Mouse (Mus musculus) embryo, embryonic 11.5 days (tissue): Measurements from ENCODE around the gene Eif4g2.

Experiments
- DNase-seq: peaks from one replicate; pipeline ENCODE4 v3.0.0-alpha.2; 2012; ENCODE audit warnings: low read depth, low spot score

Eif4g2 gene

GRCm38 (mm10) chr7:111082822-111083732 lies at the start of gene Eif4g2:
Eif4g2 (minus strand) TSS chr7:111083030.
- DNase-seq = peak; percentile 96

GRCm38 (mm10) chr7:111132596-111132995 lies 49.8 kb upstream of the Eif4g2 start:
- DNase-seq = no peak

- DNase-seq = no peak
Observed at GRCm38 (mm10) chr7:111126636-111127395, 44.0 kb upstream of the Eif4g2 start.

GRCm38 (mm10) chr7:111123761-111124546 lies 41.1 kb upstream of the Eif4g2 start:
- DNase-seq = no peak

GRCm38 (mm10) chr7:111122531-111123130 lies 39.8 kb upstream of the Eif4g2 start:
- peak; percentile 95 for DNase-seq

GRCm38 (mm10) chr7:111122084-111122530 lies 39.3 kb upstream of the Eif4g2 start:
- peak; percentile 75 for DNase-seq

- peak; percentile 3 for DNase-seq
Observed at GRCm38 (mm10) chr7:111121522-111121921, 38.7 kb upstream of the Eif4g2 start.

- DNase-seq = no peak
Observed at GRCm38 (mm10) chr7:111109561-111109960, 26.7 kb upstream of the Eif4g2 start.

GRCm38 (mm10) chr7:111109161-111109560 lies 26.3 kb upstream of the Eif4g2 start:
- no peak for DNase-seq

- no peak for DNase-seq
Observed at GRCm38 (mm10) chr7:111098196-111098595, 15.4 kb upstream of the Eif4g2 start.

- no peak for DNase-seq
Observed at GRCm38 (mm10) chr7:111095169-111095568, 12.3 kb upstream of the Eif4g2 start.

GRCm38 (mm10) chr7:111085153-111085552 lies 2.3 kb upstream of the Eif4g2 start:
- no peak for DNase-seq

GRCm38 (mm10) chr7:111084443-111084842 lies 1.6 kb upstream of the Eif4g2 start:
- no peak for DNase-seq

GRCm38 (mm10) chr7:111083733-111084120 lies 897 bp upstream of the Eif4g2 start:
- no peak for DNase-seq

GRCm38 (mm10) chr7:111082043-111082821 lies 598 bp downstream of the Eif4g2 start:
- DNase-seq = peak; percentile 76

- DNase-seq = no peak
Observed at GRCm38 (mm10) chr7:111080876-111081275, 2.0 kb downstream of the Eif4g2 start.

GRCm38 (mm10) chr7:111080026-111080425 lies 2.8 kb downstream of the Eif4g2 start:
- DNase-seq = no peak

GRCm38 (mm10) chr7:111078271-111078670 lies 4.6 kb downstream of the Eif4g2 start:
- DNase-seq = no peak

GRCm38 (mm10) chr7:111075288-111075687 lies 7.5 kb downstream of the Eif4g2 start:
- DNase-seq = no peak

- DNase-seq = no peak
Observed at GRCm38 (mm10) chr7:111072410-111072809, 10.4 kb downstream of the Eif4g2 start.

- DNase-seq = no peak
Observed at GRCm38 (mm10) chr7:111070167-111070496, 12.7 kb downstream of the Eif4g2 start.
